Mouse (Mus musculus): ENCODE measurements around the gene Tomm70a. TPM values are rescaled to one million over a fixed set of nuclear protein-coding genes. Genes with fewer than 3 reads are reported as not detected.
"Not testable (repeated sequence)": the region's sequence is repeated elsewhere in the genome, so short reads cannot be mapped to it uniquely, and the experiment has no call there.

Gene Tomm70a
- polyA plus RNA-seq, 1 experiment = 13.2 TPM

- Histone ChIP-seq H3K27ac (ENCODE audit: control insufficient read depth, insufficient read depth, low read depth, low read length, poor library complexity) (no peak overlapping the region), H3K4me1 (ENCODE audit: control insufficient read depth, insufficient read depth, low read length) (no peaks in the 10 kb centered on the region; the same call in 1 of the 2 replicates), H3K4me3 (replicated peaks; ENCODE audit: control insufficient read depth, low read depth, low read length) (no peak overlapping the region)
- WGBS = 90% methylated on average over 8 of the region's 8 CpGs
- TF ChIP-seq POLR2A (IDR thresholded peaks at IDR 0.05; ENCODE audit: borderline replicate concordance, control insufficient read depth, low read depth, low read length) (no peak), CTCF (IDR thresholded peaks at IDR 0.05; ENCODE audit: control insufficient read depth, insufficient read depth, low read length) (no peak)
Measured at GRCm38 (mm10) chr16:57171161-57171560, 49.7 kb downstream of the Tomm70a start.

- Histone ChIP-seq H3K4me1 (ENCODE audit: control insufficient read depth, insufficient read depth, low read length) (no peaks in the 10 kb centered on the region; the same call in 1 of the 2 replicates), H3K4me3 (replicated peaks; ENCODE audit: control insufficient read depth, low read depth, low read length) (no peak overlapping the region), H3K27ac (ENCODE audit: control insufficient read depth, insufficient read depth, low read depth, low read length, poor library complexity) (no peak overlapping the region)
- TF ChIP-seq CTCF (IDR thresholded peaks at IDR 0.05; ENCODE audit: control insufficient read depth, insufficient read depth, low read length) (no peak), POLR2A (IDR thresholded peaks at IDR 0.05; ENCODE audit: borderline replicate concordance, control insufficient read depth, low read depth, low read length) (no peak)
- 87% methylated on average over 6 of the region's 6 CpGs for WGBS
Measured at GRCm38 (mm10) chr16:57171570-57171969, 50.1 kb downstream of the Tomm70a start.

GRCm38 (mm10) chr16:57174480-57174879 lies 53.0 kb downstream of the Tomm70a start:
- H3K27ac ChIP-seq (ENCODE audit: control insufficient read depth, insufficient read depth, low read depth, low read length, poor library complexity); H3K4me1 ChIP-seq (ENCODE audit: control insufficient read depth, insufficient read depth, low read length); H3K4me3 ChIP-seq (replicated peaks; ENCODE audit: control insufficient read depth, low read depth, low read length): not testable (repeated sequence)

GRCm38 (mm10) chr16:57175751-57176150 lies 54.2 kb downstream of the Tomm70a start:
- H3K4me3 ChIP-seq (replicated peaks; ENCODE audit: control insufficient read depth, low read depth, low read length) = no peak overlapping the region
- 82% methylated on average over 2 of the region's 2 CpGs for WGBS
- H3K4me1 ChIP-seq (ENCODE audit: control insufficient read depth, insufficient read depth, low read length) = no peaks in the 10 kb centered on the region
- TF ChIP-seq POLR2A (IDR thresholded peaks at IDR 0.05; ENCODE audit: borderline replicate concordance, control insufficient read depth, low read depth, low read length) (no peak), CTCF (IDR thresholded peaks at IDR 0.05; ENCODE audit: control insufficient read depth, insufficient read depth, low read length) (no peak)
- H3K27ac ChIP-seq (ENCODE audit: control insufficient read depth, insufficient read depth, low read depth, low read length, poor library complexity) = no peak overlapping the region

GRCm38 (mm10) chr16:57176276-57176675 lies 54.8 kb downstream of the Tomm70a start:
- 73% methylated on average over 7 of the region's 7 CpGs for WGBS
- Histone ChIP-seq H3K4me1 (ENCODE audit: control insufficient read depth, insufficient read depth, low read length) (no peaks in the 10 kb centered on the region), H3K27ac (ENCODE audit: control insufficient read depth, insufficient read depth, low read depth, low read length, poor library complexity) (no peak overlapping the region), H3K4me3 (replicated peaks; ENCODE audit: control insufficient read depth, low read depth, low read length) (no peak overlapping the region)
- TF ChIP-seq POLR2A (IDR thresholded peaks at IDR 0.05; ENCODE audit: borderline replicate concordance, control insufficient read depth, low read depth, low read length) (no peak), CTCF (IDR thresholded peaks at IDR 0.05; ENCODE audit: control insufficient read depth, insufficient read depth, low read length) (no peak)

GRCm38 (mm10) chr16:57177254-57177653 lies 55.8 kb downstream of the Tomm70a start:
- Histone ChIP-seq H3K4me3 (replicated peaks; ENCODE audit: control insufficient read depth, low read depth, low read length) (no peak overlapping the region), H3K27ac (ENCODE audit: control insufficient read depth, insufficient read depth, low read depth, low read length, poor library complexity) (no peak overlapping the region), H3K4me1 (ENCODE audit: control insufficient read depth, insufficient read depth, low read length) (no peaks in the 10 kb centered on the region)
- WGBS = 80% methylated on average over 2 of the region's 2 CpGs
- TF ChIP-seq POLR2A (IDR thresholded peaks at IDR 0.05; ENCODE audit: borderline replicate concordance, control insufficient read depth, low read depth, low read length) = no peak
- TF ChIP-seq CTCF (IDR thresholded peaks at IDR 0.05; ENCODE audit: control insufficient read depth, insufficient read depth, low read length) = peak; percentile 52

GRCm38 (mm10) chr16:57177664-57178063 lies 56.2 kb downstream of the Tomm70a start:
- H3K4me3 ChIP-seq (replicated peaks; ENCODE audit: control insufficient read depth, low read depth, low read length) = no peak overlapping the region
- no peaks in the 10 kb centered on the region for H3K4me1 ChIP-seq (ENCODE audit: control insufficient read depth, insufficient read depth, low read length)
- 75% methylated on average over 10 of the region's 10 CpGs for WGBS
- no peak for TF ChIP-seq POLR2A (IDR thresholded peaks at IDR 0.05; ENCODE audit: borderline replicate concordance, control insufficient read depth, low read depth, low read length)
- TF ChIP-seq CTCF (IDR thresholded peaks at IDR 0.05; ENCODE audit: control insufficient read depth, insufficient read depth, low read length) = no peak
- no peak overlapping the region for H3K27ac ChIP-seq (ENCODE audit: control insufficient read depth, insufficient read depth, low read depth, low read length, poor library complexity)

GRCm38 (mm10) chr16:57181180-57181579 lies 59.7 kb downstream of the Tomm70a start:
- WGBS = 84% methylated on average over 11 of the region's 11 CpGs
- Histone ChIP-seq H3K4me3 (replicated peaks; ENCODE audit: control insufficient read depth, low read depth, low read length) (no peak overlapping the region), H3K27ac (ENCODE audit: control insufficient read depth, insufficient read depth, low read depth, low read length, poor library complexity) (no peak overlapping the region), H3K4me1 (ENCODE audit: control insufficient read depth, insufficient read depth, low read length) (no peaks in the 10 kb centered on the region)
- no peak for TF ChIP-seq CTCF (IDR thresholded peaks at IDR 0.05; ENCODE audit: control insufficient read depth, insufficient read depth, low read length)
- TF ChIP-seq POLR2A (IDR thresholded peaks at IDR 0.05; ENCODE audit: borderline replicate concordance, control insufficient read depth, low read depth, low read length) = no peak

- H3K4me1 ChIP-seq (ENCODE audit: control insufficient read depth, insufficient read depth, low read length) = no peaks in the 10 kb centered on the region
- TF ChIP-seq CTCF (IDR thresholded peaks at IDR 0.05; ENCODE audit: control insufficient read depth, insufficient read depth, low read length) = no peak
- 83% methylated on average over 5 of the region's 5 CpGs for WGBS
- H3K4me3 ChIP-seq (replicated peaks; ENCODE audit: control insufficient read depth, low read depth, low read length) = no peak overlapping the region
- H3K27ac ChIP-seq (ENCODE audit: control insufficient read depth, insufficient read depth, low read depth, low read length, poor library complexity) = no peak overlapping the region
Measured at GRCm38 (mm10) chr16:57182037-57182436, 60.5 kb downstream of the Tomm70a start.
